Mouse (Mus musculus) G1E (cell line): ENCODE measurements at regions not wholly inside any gene's neighbourhood (a gene's known extent, or its start where the extent isn't known, plus 50 kb on each side); places are given as distances from the start of the nearest gene placed in this dataset.

Experiments
- CTCF ChIP-seq: IDR thresholded peaks from 2 replicates; pipeline ENCODE4 v1.5.1; 2012; ENCODE audit warnings: low read depth, low read length, inconsistent platforms, mixed read lengths
- GATA1 ChIP-seq: IDR thresholded peaks from 2 replicates; pipeline ENCODE4 v1.6.1; 2012; ENCODE audit warnings: borderline replicate concordance, low read length, inconsistent platforms, mixed read lengths
- GATA2 ChIP-seq: IDR thresholded peaks from 2 replicates; pipeline ENCODE4 v1.6.1; 2012; ENCODE audit warnings: low read depth, low read length, inconsistent platforms, borderline replicate concordance
- POLR2AphosphoS5 ChIP-seq: IDR thresholded peaks from 2 replicates; pipeline ENCODE4 v1.6.1; 2012; ENCODE audit warnings: low read depth, low read length, inconsistent platforms; ENCODE audit not compliant: insufficient replicate concordance
- TAL1 ChIP-seq: conservative IDR thresholded peaks from 2 replicates; pipeline ENCODE4 v1.6.1; 2012; ENCODE audit warnings: low read depth, low read length, inconsistent platforms, mixed read lengths

- no peak for TF ChIP-seq CTCF
- TF ChIP-seq POLR2AphosphoS5 = no peak
- no peak for TF ChIP-seq TAL1
- no peak for TF ChIP-seq GATA1
- no peak for TF ChIP-seq GATA2
Measured at GRCm38 (mm10) chr1:14505741-14506140, 1587.4 kb downstream of the 4930444P10Rik start.
